Mouse (Mus musculus) CH12.LX (cell line): ENCODE data around the gene Slc39a7.
"Not testable (repeated sequence)": the region's sequence is repeated elsewhere in the genome, so short reads cannot be mapped to it uniquely, and the experiment has no call there.

Source experiments
- CHD2 ChIP-seq: IDR thresholded peaks from 2 replicates; pipeline ENCODE4 v1.6.1; 2011; ENCODE audit warnings: low read length, improper control_type of control experiment
- JUN ChIP-seq: IDR thresholded peaks from 2 replicates; pipeline ENCODE4 v1.6.1; 2011; ENCODE audit warnings: low read depth, mild to moderate bottlenecking, low read length, improper control_type of control experiment, moderate library complexity; ENCODE audit not compliant: insufficient read depth

GRCm38 (mm10) chr17:33981192-33981909 is 50.1 kb downstream of the Slc39a7 start:
- not testable (repeated sequence) for TF ChIP-seq CHD2, JUN
